Mouse (Mus musculus): ENCODE measurements at regions not wholly inside any gene's neighbourhood (a gene's known extent, or its start where the extent isn't known, plus 50 kb on each side); places are given as distances from the start of the nearest gene placed in this dataset.

DNA sequence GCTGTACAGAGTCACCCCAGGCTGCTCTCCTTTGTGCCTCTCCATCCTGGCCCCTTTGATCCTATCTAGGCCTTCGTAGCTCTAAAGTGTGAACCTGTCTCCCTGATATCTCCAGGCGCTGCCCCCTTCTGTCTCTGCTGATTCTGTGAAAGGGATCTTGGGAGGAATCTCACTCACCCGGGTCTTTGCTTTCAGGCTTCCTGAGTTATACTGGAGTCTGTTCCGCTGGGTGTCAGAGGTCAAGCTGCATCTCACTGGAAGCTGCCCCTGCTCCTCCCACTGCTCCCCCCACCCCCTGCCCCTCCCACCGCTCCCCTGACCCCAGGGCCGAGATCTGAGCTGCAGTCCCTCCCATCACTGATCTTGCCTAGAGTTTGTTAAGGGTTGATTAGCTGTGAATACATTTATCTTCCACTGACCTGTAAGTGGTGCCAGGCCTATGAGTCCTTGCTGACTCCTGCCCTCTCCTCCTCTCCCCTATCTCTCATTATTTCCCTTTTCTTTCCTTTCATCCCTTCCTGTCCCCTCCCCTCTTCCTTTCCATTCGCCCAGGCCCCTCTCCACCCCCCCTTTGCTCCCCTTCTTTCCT is 661.6 kb downstream of the Tbc1d22a start:
- no peak for ATAC-seq (replicated peaks; ENCODE audit: poor library complexity, severe bottlenecking)

GRCm38 (mm10) chr15:86896974-86897373 is 647.1 kb upstream of the Fam19a5 start:
- ATAC-seq (replicated peaks; ENCODE audit: poor library complexity, severe bottlenecking) = no peak

GRCm38 (mm10) chr15:86899961-86900360 is 644.1 kb upstream of the Fam19a5 start:
- ATAC-seq (replicated peaks; ENCODE audit: poor library complexity, severe bottlenecking) = no peak

- no peak for ATAC-seq (replicated peaks; ENCODE audit: poor library complexity, severe bottlenecking)
Observed at GRCm38 (mm10) chr15:86903006-86903405, 641.1 kb upstream of the Fam19a5 start.

GRCm38 (mm10) chr15:86913276-86913675 is 630.8 kb upstream of the Fam19a5 start:
- ATAC-seq (replicated peaks; ENCODE audit: poor library complexity, severe bottlenecking) = no peak

DNA sequence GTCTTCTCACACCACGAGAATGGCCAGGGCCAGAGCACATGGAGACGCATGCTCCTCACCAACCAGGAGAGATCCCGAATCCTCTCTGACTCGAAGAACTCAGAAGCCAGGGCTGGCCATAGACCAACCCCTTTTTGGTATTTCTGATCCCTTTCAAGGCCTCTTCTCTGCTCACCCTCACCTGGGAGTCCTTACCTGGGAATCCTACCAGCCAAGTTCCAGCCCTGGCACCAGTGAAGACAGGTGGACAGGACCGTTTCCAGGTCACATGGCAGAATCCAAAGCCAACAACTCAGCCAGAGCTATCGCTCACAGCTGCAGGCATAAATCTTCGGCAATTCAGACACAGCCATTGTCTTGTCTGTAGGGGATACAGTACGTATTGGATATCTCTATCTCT is 626.2 kb upstream of the Fam19a5 start:
- no peak for ATAC-seq (replicated peaks; ENCODE audit: poor library complexity, severe bottlenecking)

DNA sequence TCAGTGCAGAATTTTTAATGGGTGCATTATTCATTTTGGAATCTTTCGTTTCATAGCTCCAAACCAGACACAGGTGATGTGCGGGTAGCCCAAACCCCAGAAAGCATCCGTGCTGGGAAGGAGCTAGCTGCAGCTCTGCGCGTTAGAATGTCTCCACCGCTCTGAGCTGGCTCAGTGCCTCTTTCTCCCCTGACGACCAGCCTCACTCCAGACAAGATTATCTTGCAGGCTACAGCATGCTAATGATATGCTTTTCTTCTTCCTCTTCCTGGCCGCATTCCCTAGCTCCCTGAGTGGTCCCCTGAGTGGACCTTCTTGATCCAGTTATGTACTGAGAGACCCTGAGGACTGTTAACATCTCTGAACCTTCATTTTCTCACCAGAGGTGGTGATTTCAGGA is 624.4 kb upstream of the Fam19a5 start:
- ATAC-seq (replicated peaks; ENCODE audit: poor library complexity, severe bottlenecking) = no peak

DNA sequence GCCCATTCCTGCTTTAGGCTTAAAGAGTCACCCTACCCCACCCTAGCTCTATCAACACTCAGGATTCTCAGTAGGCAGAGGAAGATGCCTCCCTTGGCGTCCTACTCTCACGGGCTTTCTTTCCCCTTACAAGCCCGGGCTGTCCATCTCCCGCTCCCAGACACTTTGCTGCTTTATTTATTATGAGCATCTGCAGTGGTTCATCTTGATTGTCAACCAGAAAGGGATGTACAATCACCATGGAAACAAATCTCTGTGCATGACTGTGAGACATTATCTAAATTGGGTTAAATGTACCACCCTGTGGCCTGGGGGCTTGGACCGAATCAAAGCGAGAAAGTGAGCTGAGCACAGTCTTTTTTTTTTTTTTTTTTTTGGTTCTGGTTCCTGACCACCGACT is 623.9 kb upstream of the Fam19a5 start:
- no peak for ATAC-seq (replicated peaks; ENCODE audit: poor library complexity, severe bottlenecking)

GRCm38 (mm10) chr15:86921401-86921800 is 622.7 kb upstream of the Fam19a5 start:
- ATAC-seq (replicated peaks; ENCODE audit: poor library complexity, severe bottlenecking) = no peak

- no peak for ATAC-seq (replicated peaks; ENCODE audit: poor library complexity, severe bottlenecking)
Observed at GRCm38 (mm10) chr15:86925081-86925749, 618.9 kb upstream of the Fam19a5 start.

DNA sequence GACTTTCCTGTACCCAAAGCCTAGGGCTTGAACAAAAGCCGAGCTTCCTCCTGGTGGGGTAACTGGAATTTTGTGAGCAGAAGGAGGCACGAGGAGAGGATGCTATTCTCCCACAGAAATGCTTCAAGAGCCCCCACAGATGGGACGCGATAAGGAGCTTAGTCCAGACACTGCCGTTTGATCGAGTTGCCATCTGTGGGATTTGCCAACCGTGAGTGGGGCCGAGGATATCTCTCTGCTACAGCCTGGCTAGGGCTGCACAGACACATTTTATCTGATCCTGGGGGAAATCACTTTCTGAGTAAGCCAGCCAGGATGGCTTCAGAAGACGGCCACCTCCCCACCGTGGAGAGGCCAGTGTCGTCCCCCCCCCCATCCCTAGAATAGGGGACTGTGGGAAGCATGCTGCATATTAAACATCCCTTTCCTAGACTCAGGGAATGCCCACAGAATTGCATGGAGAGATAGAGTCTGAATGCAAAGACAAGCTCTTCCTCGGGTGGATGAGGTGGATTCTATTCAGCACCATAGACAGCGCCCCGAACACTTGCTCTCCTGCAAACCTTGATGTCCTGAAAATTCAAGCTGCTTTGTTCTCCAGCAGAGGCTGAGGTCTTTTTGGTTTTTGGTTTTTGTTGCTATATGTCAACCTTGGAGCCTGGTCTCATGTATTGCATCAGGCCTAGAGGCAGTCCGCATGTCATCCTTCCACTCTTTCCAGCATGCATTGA is 611.6 kb upstream of the Fam19a5 start:
- no peak for ATAC-seq (replicated peaks; ENCODE audit: poor library complexity, severe bottlenecking)

DNA sequence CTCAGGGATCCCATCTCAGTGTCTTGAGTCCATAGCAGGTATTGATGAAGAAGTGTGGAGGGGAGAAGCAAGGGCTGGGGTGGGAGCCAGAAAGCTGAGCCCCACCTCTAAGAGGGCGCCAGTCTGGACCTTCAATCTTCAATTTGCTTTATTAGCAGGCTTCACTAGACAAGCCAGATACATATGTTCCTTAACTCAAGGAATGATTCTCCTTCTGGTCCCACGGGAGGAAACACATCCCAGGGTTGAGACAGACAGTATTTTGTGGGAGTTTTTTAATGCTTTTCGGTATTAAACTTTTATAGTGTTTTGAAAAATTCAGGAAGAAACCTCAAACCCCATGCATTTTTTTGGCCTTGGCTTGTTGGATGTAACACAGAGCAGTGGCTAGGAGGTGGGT is 606.7 kb upstream of the Fam19a5 start:
- ATAC-seq (replicated peaks; ENCODE audit: poor library complexity, severe bottlenecking) = no peak

GRCm38 (mm10) chr15:86944529-86944928 is 599.6 kb upstream of the Fam19a5 start:
- ATAC-seq (replicated peaks; ENCODE audit: poor library complexity, severe bottlenecking) = no peak

DNA sequence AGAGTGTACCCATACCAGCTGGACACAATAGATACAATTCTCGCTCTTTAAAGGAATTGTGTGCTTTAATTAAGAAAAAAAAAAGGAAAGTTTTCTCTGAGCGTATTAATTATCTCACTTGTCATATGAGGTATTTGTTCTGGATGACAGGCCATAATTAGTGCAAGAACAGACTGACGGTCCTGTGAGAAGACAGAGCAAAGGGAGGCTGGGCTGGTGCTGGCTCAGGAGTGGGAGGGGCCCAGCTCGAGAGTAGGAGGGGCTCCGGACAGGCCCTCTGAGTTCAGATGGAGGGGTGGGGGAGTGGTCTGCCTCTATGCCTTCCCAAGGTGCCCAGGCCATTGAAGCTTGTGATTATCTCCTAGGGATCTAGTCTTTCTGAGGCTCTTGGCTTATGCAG is 591.5 kb upstream of the Fam19a5 start:
- ATAC-seq (replicated peaks; ENCODE audit: poor library complexity, severe bottlenecking) = no peak

DNA sequence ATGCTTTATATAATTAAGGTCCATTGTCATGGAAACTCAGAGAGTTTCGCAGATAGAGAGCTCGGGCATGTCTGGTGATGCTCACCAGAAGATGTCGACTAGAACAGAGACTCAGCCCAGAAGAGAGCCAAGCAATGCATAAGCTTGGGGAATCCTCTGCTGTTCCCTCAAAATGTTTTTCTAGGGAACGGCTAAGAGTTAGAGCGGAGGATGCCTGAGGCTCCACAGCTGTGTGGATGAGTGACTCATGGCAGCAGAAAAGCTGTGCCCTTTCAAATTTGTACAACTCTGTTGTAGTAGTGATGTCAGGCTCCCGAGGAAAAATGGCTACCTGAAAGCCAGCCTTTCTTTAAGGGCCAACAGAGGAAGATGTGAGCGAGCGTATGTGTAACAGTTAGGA is 586.2 kb upstream of the Fam19a5 start:
- no peak for ATAC-seq (replicated peaks; ENCODE audit: poor library complexity, severe bottlenecking)

GRCm38 (mm10) chr15:86962921-86963320 is 581.2 kb upstream of the Fam19a5 start:
- ATAC-seq (replicated peaks; ENCODE audit: poor library complexity, severe bottlenecking) = no peak

DNA sequence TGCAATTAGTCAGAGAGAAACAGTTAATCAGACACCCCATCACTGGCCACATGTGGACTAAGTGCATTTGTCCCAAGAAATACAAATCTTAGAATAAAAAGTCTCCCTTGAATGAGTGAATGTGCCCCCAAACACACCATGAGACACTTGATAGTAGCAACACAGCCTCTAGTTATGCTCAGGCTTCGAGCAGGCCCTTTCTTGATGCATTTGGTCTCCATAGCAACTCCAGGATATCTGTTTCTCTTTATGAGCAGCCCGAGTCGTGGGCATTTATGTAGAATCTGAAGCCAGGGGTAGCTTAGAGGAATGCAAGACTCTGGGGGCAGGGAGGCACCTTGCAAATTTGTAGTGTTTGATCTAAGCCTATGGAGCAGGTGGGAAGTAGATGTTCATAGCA is 580.6 kb upstream of the Fam19a5 start:
- no peak for ATAC-seq (replicated peaks; ENCODE audit: poor library complexity, severe bottlenecking)

DNA sequence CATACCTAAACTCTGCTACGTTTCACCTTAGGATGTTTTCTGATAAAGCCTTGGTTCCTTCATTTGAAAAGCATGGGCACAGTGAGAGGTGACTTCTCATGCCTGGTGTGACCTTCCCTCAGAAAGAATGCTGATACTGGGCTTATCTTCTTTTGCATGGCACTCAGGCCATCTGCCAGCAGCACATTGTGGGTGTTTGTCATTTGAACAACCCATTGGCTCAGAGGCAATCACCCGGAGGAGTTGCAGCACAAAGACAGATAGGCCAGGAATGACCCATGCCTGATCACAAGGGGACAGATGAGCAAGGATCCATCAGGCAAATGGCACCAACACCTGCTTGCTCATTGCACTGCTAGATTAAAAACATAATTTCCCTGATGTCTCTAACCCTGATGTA is 572.7 kb upstream of the Fam19a5 start:
- ATAC-seq (replicated peaks; ENCODE audit: poor library complexity, severe bottlenecking) = no peak

GRCm38 (mm10) chr15:86996196-86996595 is 547.9 kb upstream of the Fam19a5 start:
- ATAC-seq (replicated peaks; ENCODE audit: poor library complexity, severe bottlenecking) = no peak

DNA sequence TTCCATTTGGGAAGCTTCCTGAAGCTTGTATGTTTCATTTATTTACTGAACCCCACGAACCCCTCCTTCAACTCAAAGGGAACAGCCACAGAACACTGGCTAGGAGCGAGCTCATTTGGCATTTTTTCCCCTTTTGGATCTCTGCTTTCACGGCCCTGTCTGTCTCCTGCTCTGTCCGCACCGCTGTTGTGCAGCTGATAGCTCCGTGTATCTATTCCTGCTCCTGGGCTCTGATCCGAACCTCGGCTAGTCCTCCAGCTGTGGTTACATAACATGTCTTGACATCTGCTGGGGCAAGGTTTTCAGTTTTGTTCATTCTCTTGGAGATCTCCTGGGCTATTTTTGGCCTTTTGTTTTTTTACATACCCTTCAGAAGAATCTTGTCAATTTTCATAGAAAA is 525.1 kb upstream of the Fam19a5 start:
- ATAC-seq (replicated peaks; ENCODE audit: poor library complexity, severe bottlenecking) = no peak

DNA sequence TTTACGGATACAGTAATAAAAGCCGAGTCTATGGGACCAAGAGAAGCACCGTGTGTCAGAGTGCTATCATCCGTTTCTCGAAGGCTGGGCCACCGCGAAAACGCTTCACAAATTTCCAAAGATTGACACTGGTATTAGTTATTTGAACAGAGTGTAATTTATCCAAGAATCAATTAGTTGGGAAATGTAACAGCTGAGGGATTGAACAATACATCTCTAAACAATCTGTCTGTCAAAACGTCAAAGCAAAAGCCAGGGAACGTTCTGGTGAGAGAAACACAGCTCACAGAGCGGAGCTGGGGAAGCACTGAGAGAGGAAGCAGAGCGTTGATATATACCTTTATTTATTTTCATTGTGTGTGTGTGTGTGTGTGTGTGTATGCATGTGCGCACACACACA is 498.1 kb upstream of the Fam19a5 start:
- no peak for ATAC-seq (replicated peaks; ENCODE audit: poor library complexity, severe bottlenecking)

DNA sequence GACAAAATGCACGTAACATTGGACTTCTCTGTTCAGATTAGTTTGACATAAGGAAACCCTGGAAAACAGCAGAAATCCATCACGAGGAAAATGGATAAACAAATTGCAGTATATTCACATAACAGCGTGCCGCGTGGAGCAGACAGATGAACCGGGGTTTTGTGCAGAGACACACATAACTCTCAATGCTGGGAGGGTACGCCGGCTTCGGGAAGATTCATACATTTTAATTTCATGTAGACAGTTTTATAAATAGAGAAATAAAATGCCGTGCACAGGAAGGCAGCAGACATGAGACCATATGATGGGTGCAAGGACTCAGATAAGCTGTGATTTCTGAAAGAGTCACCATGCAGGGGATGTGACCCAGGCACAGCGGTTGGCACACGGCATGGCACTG is 489.9 kb upstream of the Fam19a5 start:
- no peak for ATAC-seq (replicated peaks; ENCODE audit: poor library complexity, severe bottlenecking)
